Mouse (Mus musculus): ENCODE measurements around the gene Nap1l3.
A peak's percentile ranks its signal among the peaks of the same experiment; 100 is the strongest.

Gene Nap1l3

DNA sequence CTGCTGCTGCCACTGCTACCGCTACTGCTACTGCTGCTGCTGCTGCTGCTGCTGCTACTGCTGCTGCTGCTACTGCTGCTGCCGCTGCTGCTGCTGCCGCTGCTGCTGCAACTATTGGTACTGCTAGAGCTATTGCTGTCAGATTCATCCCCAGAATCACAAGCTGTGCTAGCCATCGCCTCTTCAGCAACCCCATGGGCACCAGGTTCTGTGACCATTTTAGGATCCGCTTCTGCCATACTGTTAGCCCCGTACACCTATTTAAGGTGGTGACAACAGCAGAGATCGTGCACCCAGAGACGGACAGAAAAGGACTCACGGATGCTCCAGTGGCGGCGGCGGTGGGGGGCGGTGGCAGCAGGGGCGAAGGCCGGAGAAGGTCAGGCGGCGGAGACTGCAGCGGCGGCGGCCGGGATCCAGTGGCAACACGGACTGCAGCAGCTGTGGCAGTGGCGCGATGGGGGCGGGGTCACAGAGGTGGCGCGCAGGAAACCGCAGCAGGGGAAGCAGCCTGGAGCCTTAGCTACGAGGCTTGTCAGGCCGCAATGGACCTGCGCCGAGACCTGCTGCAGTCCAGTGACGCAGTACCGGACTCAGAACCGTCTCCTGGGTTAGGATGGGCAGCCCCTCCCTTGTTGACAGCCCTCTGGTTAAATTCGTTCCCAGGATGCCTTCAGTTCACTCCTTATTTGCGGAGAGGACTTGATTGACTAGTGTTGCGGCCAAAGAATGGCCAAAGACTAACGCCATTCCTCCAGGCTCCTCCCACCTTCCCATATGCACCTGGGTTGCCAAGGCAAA is at the start of gene Nap1l3:
Gene Nap1l3, minus strand, starts transcription at position 621 of the 801 bp plus-strand sequence.
- DNase-seq (ENCODE audit: low spot score), result peak; percentile 63

- DNase-seq (ENCODE audit: low spot score), result peak; percentile 5
These were observed 451 bp upstream of the Nap1l3 start for GRCm38 (mm10) chrX:122397652-122398051.

All from MN1 (cell line).